Mouse (Mus musculus): ENCODE measurements around the gene Mpp2.
A peak's percentile ranks its signal among the peaks of the same experiment; 100 is the strongest.

The Mpp2 gene

DNA sequence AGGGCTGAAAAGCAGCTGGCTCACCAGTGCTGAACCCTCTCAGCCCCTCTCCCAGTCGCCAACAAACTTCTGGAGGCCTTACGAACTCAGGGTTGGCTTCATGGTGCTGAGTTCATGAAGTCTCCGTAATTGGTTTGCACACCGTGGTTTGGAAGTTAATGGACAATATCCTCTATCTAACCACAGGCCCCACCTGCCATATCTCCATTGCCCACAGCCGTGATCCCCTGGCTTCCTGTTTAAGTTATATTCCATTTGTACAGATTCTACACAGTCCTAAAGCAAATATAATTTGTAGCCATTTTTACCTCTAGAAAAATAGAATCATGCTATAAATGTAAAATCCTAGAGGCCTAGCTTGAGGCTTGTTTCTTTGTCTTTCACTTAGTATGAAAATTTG lies 15.6 kb downstream of the Mpp2 start:
- DNase-seq (ENCODE audit: low spot score), result no peak

DNA sequence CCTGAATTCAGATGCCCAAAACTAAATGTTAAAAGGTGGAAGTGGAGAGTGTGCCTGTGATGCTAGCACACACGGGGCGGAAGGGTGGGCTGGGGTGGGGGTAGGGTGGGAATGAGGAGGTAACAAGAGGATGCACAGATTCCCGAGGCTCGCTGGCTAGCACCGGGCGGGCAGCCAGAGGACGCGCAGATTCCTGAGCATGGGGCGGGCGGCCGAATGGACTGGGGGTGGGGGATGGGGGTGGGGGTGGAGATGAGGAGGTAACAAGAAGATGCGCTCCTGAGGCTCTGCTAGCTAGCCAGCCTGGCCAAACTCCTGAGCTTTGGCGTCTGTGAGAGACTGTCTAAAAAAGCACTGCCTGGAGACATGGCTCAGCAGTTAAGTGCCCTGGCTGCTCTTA lies 17.9 kb downstream of the Mpp2 start:
- no peak for DNase-seq (ENCODE audit: low spot score)

DNA sequence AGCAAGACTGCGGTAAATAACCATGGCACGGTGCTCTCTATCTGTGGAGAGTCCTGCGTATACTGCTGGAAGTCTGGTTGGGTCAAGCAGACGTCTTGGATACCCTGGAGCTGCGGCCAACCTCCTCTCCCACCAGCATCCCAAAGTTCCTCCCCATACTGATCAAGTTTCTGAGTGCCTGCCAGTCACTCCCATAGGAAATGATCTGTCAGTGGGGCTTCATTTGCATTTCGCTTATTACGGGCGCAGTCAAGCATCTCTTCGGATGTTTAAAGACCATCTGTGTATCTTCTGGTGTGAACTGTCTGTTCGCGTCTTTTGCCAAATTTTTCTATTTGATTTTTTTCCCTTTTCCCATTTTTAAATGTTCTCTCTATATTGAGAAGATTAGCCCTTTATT lies 18.7 kb downstream of the Mpp2 start:
- no peak for DNase-seq (ENCODE audit: low spot score)

DNA sequence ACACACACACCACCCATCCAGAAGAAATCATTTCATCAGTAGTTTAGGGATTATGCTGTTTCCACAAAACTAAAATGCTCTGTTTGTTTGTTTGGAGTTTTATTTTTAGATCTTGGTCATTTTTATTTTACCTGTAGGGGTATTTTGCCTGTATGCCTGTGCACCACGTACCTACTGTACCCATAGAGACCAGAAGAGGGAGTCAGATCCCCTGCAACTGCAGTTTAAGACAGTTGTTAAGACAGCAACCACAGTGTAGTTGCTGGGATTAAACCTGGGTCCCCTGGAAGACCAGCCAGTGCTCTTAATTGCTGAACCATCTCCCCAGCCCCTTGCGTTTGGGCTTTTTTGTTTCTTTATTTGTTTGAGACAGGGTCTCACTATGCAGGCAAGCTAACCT lies 19.3 kb downstream of the Mpp2 start:
- no peak for DNase-seq (ENCODE audit: low spot score)

DNA sequence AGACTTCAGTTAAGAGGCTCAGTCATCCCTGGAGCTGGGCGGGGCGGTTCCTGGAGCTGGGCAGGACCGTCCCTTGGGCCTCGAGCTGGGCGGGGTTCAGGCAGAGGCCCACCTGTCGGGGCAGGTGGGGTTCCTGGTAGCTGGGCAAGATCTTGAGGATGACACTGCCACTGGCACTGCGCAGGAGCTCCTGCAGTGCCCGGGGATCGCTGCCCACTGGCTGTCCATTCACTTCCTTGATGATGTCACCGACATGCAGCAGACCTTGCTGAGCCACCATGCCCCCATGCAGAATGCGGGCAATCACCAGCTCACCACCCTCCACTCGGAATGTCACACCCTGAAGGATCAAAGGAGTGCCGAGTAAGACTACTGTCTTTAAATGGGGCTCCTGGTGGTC lies 25.2 kb downstream of the Mpp2 start:
- DNase-seq (ENCODE audit: low spot score), result no peak

DNA sequence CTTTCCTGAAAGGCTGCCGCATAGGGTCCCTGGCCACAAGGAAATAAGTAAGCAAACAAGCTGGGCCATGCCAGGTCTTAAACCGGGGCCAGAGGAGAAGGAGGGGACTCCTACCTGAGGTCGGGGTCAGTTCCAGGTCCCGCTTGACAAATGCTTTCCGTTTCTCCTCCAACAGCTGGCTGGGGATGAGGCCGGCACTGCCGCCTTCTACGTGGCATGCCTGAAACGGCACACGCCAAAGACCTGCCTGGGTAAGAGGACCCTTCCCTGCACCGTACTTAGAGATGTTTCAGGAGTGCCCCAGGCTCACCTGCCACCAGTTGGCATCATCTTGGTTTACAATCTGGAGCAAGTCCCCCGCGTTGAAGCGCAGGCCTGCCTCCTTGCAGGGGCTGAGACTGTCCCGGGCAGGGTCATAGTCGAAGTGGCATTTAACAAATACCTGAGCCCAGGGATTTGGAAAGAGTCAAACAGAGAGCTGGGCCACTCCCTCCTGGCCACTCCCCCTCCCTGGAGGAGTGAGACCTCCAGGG lies 26.3 kb downstream of the Mpp2 start:
- no peak for DNase-seq (ENCODE audit: low spot score)

DNA sequence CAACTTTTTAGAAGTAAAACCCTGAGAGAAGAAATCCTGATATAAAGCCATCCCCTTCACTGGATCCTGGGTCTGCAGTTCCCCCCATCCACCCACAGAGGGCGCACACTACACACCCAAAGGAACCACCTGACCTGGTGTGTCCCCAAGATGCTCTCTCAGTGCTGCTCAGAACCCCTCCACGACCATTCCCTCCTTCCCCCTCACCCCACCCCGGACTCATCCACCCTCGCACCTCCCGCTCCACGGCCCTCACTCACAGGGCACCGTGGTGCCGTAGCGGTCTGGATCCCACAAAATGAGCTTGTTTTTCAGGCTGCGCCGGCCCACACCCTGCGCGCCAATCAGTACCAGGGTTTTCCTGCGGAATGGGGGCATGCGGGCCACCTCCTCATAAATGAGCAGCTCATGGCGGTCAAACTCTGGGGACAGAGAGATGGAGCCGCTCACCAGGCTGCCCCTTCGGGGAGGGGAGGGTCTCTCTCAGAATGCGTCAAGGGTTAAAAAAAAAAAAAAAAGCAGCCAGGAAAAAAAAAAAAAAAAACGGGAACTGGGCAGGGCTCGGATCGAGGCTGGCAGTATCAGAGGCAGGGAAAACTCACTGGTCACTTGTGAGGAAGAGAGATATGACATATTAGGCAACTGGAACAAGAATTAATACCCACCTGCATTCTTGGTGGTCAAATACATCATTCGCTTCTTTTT lies 26.9 kb downstream of the Mpp2 start:
- peak; percentile 61 for DNase-seq (ENCODE audit: low spot score)

DNA sequence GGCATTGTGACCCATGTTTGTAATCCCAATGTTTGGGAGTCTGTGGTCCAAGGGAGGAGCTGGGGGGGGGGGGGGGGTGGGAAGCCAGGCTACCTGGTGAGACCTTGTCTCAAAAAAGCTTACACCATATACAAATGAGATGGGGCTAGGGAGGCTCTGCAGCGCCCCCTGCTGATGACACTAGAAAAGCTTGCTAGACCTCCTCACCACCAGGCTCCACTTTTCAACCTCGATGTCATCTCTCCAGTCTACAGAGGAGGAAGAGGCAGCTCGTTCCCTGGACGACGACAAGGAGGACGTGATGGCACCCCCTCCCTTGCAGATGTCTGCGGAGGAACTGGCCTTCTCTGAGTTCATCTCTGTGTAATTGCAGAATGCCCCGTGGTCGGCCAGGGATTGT lies 34.5 kb downstream of the Mpp2 start:
- no peak for DNase-seq (ENCODE audit: low spot score)

DNA sequence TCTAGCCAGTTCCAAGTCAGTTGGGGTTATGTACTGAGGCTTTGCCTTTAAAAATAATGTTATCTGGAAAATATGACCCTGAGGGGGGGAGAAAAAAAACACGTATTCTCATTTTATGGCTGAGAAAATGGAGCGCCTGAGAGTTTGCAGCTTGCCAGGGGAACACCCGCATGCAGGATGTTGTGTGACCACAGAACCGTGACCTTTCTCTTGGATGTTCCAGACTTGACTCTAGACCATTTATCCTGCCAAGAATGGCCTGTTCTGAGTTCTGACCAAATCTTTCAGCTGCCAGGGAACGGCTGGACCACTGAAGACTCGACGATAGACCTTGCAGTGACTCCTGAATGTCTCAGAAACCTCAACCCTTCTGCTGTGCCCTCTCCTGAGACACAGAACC lies 35.1 kb downstream of the Mpp2 start:
- DNase-seq (ENCODE audit: low spot score), result no peak

DNA sequence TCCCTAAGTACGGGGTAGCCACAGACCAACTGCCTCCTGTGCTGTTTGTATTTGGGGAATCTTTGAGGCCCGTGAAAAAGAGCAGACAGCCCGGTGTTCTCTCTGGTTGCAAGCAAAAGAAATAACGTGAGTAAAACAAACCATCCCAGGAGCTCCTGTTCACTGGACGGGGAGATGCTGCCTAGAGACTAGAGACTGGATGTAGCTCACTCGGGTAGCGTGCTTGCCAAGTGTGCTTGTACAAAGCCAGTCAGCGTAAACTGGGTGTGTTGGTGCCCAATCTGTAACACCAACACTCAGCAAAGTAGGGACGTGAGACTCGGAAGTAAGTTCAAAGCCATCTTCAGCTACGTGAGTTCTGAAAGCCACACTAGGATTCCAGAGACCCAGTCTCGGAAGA lies 35.6 kb downstream of the Mpp2 start:
- no peak for DNase-seq (ENCODE audit: low spot score)

DNA sequence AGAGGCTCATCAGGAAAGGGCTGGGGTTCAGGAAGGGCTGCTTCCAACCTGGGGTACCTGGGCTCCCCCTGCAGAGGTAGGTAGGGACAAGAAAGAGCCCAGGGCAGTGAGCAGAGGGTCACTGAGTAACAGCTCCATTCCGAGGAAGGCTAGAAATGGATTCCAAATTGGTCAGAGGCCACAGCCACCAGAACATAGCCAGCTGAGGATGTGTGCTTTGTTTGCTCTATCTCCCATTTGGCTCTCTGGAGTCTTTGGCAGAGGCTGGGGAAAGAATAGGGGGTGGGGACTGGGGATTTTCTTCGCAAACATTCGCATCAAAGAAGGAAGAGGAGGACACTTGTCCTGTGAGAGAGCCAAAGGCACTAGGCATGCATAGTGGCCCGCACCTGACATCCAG lies 36.4 kb downstream of the Mpp2 start:
- no peak for DNase-seq (ENCODE audit: low spot score)

DNA sequence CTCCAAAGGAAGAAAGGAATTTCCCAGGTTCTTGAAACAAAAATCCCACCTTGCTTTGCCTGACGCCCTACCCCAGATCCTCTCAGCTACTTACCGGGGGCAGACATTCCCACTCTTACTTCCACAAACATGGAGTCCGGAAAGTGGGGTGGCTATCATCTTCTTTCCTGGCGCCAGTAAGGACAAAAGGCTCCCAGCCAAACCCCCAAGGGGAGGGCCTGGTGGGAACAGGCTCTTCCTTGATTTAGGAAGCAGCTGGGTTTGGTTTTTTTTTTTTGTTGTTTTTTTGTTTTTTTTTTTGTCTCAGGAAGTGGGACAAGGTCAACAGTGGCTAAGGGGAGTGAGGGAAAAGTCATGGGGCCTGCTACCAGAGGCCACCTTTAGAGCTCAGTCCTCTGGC lies 36.8 kb downstream of the Mpp2 start:
- DNase-seq (ENCODE audit: low spot score), result peak; percentile 60

DNA sequence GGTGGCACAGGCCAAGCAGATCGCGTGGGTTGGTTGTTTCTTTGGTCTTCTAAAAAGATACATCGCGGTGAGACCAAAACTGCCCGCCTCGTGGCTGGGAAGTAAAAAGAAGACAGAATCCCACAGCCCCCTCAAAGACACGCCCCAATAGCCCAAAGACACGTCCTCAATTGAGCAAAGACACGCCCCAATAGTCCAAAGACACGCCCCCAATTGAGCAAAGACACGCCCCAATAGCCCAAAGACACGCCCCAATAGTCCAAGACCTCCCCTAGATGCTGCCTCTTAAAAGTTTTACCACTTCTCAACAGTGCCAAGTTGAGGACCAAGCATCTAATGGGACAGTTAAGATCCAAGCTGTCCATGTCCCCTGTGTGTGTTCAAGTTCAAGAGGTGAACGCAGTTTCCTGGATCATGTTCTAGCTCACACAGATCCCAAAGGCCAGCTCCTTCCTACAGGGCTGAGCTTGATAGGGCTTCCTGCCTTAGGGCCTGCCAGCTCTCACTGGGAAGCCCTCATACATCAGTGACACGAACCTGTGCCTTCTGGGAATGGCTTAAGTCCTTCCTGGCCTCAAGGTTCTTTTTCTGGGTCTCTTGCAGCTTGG lies 38.3 kb downstream of the Mpp2 start:
- DNase-seq (ENCODE audit: low spot score), result no peak

DNA sequence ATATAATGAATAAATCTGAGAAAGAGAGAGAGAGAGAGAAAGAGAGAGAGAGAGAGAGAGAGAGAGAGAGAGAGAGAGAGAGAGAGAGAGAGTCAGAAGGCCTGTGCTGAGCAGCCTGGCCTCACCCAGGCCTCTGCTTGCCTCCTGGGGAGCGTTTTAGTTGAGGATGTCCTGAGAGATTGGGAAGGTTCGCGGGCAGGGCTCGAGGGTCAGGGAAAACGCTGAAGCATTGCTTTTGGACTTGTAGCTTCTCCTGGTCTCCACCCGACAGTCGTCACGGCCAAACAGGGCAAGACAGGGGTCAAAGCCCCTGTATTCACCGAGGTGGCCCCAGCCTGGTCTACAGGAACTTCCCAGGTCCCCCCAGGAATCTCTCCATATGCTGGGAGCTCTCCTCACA lies 41.7 kb downstream of the Mpp2 start:
- no peak for DNase-seq (ENCODE audit: low spot score)

DNA sequence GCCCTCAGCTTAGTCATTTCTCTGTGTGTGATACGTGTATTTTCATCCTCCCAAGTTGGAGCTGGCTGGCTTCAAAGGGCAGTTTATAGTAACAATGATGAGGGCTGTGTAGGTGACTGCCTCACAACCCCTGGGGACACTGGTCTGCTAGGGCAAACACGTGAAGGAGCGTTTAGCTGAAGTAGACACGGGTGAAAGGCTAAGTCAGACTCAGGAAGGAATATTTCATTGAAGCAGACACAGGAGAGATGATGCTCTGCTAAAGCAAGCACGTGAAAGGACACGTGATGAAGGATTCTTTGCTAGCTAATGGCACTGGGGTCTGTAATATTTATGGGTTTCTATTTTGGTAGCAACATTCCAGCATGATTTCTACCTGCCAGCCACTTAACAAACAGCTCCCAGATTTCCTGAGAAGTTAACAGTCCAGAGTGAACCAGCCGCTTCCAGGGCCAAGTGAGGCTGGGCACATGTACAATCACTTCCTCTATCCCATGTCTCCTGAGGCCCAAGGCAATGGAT lies 43.6 kb downstream of the Mpp2 start:
- no peak for DNase-seq (ENCODE audit: low spot score)

DNA sequence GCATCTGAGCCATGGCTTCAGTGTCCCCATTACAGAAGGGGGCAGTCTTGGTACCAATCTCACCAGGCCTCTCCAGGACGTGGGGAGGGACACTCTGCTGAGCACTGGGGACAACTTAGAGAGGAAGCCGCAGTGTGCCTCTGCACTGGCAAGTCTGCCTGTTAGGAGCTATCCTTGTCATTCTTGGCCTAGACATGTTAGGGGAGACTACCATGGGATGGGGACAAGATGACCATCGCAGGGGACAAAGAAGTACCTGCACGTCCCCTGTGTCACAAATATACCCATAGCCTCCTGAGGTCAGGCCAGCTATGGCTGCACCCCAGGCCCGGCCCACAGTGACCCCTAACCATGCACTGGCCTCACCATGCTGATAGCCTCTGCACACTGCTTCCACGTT lies 44.9 kb downstream of the Mpp2 start:
- DNase-seq (ENCODE audit: low spot score), result no peak

DNA sequence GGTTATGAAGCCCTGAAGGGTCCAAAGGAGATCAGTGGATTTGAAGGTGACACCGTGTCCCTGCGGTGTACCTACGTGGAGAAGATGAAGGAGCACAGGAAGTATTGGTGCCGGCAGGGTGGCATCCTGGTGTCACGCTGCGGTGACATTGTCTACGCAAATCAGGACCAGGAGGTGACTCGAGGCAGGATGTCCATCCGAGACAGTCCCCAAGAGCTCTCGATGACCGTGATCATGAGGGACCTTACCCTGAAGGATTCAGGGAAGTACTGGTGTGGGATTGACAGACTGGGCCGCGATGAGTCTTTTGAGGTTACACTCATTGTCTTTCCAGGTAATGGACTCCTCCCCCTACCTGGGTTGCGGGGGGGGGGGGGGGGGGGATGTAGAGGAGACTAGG lies 45.3 kb downstream of the Mpp2 start:
- DNase-seq (ENCODE audit: low spot score), result no peak

DNA sequence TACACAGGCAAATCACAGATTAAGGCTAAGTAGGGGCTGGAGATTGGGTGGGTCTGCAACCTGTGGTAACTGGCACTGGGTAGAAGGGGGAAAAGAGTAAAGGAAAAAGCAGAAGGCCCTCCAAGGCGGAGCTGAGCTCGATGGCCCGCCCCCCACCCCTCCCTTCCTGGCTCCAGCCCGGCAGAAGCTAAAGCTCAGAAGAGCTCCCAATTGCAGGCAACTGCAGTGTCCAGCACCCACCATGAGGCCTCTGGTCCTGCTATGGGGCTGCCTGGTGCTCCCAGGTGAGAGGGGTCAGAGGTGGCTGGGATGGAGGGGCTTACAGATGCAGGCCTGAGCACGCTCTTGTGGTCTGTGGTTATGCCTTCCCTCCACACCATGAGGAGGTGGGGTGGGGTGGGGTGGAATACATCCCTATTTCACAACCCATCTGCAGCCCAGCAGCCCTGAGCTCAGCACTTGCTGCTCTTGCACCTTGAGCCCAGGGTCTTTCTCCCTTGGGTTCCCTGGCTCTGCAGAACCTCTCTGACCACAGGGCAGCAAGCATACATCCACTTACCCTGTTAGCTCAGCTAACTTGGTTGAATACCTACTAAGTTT lies 46.9 kb downstream of the Mpp2 start, which contains the start of gene Cd300lg:
Gene Cd300lg (plus strand): TSS at position 160 of the 600 bp plus-strand sequence.
- no peak for DNase-seq (ENCODE audit: low spot score)

DNA sequence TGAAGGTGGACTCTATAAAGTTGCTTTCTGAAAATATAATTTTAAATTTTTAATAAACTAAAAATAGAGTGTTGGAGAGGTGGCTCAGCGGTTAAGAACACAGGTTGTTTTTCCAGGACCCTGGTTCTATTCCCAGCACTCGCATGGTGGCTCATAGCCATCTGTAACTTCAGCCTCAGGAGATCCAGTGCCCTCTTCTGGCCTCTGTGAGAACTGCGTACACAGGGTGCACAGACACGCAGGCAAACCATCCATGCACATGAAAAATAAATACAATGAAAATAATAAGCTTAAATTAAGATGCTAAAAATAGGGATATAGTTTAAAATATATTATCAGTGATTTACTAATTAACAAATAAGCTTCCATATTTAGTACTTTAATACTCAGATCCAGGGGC lies 47.7 kb downstream of the Mpp2 start:
- no peak for DNase-seq (ENCODE audit: low spot score)

DNA sequence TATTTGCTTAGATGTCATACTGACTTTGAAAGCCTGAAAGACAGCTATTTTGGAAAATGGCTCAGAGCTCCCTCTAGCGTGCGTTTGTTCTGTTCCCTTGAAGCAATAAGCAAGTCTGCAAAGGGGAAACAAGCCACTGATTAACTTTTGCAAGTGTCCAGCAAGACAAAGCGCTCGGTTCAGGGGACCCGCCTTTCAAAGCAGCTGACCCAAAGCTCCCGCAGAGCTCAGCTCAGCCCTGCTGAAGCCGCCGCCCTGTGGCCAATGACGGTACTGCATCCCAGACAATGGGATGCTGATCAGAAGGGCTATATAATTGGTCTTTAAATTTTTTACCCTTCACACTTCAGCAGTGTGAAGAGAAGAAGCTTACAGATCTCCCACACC lies 48.2 kb downstream of the Mpp2 start:
- peak; percentile 82 for DNase-seq (ENCODE audit: low spot score)

DNA sequence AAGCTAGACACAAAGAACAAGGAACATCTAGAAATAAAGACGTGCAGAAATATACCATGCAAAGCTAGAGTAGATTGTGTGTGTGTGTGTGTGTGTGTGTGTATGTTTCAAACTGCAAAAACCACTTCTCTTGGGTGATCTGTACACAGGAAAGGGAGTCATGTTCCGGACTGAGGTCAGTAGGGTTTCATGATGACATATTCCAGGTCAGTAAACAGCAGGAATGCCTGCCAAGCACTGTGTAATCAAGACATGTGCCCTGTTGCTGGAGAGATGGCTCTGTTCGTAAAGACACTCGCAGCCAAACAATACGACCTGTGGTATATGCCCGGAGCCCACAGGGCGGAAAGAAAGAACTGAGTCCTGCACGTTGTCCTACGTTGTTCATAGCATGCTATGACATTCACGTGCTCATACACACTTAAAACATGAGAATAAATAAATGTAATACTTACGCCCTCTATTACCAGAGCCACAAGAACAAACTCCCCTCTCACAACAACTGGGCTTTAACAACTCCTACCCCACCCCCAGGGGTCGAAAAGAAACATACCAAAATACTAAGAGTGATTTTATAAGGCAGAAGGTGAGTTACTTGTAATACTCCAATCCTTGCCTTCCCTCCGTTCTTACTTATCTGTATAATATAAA lies 48.7 kb downstream of the Mpp2 start:
- DNase-seq (ENCODE audit: low spot score), result no peak

DNA sequence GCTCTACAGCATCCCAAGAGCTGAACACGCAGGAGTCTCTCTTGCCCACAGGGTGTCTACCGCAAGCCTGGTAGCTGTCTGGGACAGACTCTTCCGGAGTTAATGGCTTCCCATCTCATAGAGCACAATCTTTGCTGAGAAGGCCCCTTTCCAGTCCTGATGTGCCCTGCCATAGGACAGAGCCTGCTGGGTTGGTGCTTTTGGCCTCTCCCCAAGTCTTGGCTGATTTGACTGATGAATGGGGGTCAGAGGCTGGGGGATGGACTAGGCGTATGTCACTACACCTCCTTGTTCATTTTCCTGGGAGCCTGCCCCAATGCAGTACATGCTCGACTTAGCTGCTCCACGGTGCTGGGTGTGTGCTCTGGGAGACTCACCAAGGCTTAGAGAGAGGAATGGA lies 50.5 kb downstream of the Mpp2 start:
- no peak for DNase-seq (ENCODE audit: low spot score)

DNA sequence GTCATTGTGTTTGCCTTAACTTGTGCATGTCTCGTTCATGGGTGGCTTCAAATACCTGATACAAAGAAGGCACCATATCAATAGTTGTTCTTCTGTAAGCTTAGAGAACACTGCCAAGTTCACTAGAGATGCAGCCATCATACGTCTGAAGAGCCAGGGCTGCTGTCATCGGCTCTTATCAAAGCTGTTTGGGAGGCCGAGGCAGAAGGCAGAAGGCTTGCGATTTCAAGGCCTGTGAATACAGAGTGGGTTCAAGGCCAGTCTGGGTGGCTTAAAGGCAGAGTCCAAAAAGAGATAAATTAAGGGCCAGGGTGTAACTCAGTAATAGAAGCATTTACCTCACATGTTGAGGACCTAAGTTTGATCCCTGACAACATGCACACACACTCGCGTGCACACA lies 52.0 kb downstream of the Mpp2 start:
- DNase-seq (ENCODE audit: low spot score), result no peak
